Mouse (Mus musculus) B cell, adult 2 months (primary cell): Measurements from ENCODE around the gene Rreb1.
"Not testable (repeated sequence)": the region's sequence is repeated elsewhere in the genome, so short reads cannot be mapped to it uniquely, and the experiment has no call there.

Experiments used
- DNase-seq, 2 experiments: peaks; one replicate each; pipeline ENCODE4 v3.0.0; 2022

The Rreb1 gene

GRCm38 (mm10) chr13:37827996-37828579 lies 49.9 kb downstream of the Rreb1 start:
- DNase-seq, result no peak

GRCm38 (mm10) chr13:37828928-37829327 lies 50.7 kb downstream of the Rreb1 start:
- DNase-seq, result no peak

- DNase-seq, result no peak
Measured at GRCm38 (mm10) chr13:37830256-37830655, 52.1 kb downstream of the Rreb1 start.

- peak in 1 of 2 experiments; percentile 28 for DNase-seq
Measured at GRCm38 (mm10) chr13:37830874-37831311, 52.7 kb downstream of the Rreb1 start.

- DNase-seq, result no peak
Measured at GRCm38 (mm10) chr13:37832481-37832880, 54.3 kb downstream of the Rreb1 start.

GRCm38 (mm10) chr13:37833500-37833899 lies 55.3 kb downstream of the Rreb1 start:
- peak; percentile 60 to 63 for DNase-seq

- no peak for DNase-seq
Measured at GRCm38 (mm10) chr13:37835296-37835695, 57.1 kb downstream of the Rreb1 start.

GRCm38 (mm10) chr13:37835811-37836210 lies 57.6 kb downstream of the Rreb1 start:
- not testable (repeated sequence) for DNase-seq

GRCm38 (mm10) chr13:37837372-37837771 lies 59.2 kb downstream of the Rreb1 start:
- DNase-seq, result no peak

DNA sequence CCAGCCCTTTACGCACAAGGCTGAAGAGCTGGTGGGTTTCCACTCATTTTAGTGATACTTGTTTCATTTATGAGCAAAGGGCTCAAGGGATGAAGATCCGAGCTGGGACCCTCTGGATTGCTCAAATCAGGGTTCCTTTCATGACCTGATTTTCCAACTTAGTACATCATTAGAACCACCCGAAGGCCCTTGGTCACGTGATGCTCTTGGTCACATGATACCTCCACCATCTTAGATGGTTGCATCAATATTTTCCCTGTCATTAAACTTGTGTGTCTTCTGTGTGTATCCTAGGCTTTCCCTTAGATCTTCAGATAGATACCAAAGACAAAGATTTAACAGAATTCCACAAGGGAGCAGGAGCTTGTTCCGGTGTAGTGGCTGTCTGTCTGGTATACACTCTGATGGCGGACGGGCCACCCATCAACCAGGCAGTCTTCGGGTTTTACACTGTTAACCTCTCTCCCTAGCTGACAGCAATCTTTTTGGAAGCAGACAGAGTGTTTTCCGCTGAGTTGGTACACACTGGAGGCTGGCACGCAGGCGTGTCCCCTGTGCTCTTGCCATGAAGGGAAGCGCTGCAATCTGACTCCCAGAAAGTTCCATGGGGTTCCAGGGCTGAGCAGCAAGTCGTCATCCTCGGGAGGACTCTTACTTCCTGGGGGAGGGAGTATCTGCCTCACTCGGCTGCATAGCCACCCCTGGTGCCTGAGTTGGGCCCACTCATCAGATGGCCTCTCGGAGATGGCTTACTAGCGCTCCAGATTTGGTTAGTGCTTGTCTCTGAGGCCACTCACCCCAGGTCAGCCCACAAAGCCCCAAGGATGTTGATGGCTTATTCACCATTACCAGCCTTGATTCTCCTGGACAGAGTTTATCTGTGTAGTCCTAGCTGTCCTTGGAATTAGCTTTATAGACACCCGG lies 60.3 kb downstream of the Rreb1 start:
- DNase-seq, result no peak

GRCm38 (mm10) chr13:37843241-37843640 lies 65.0 kb downstream of the Rreb1 start:
- no peak for DNase-seq

GRCm38 (mm10) chr13:37843844-37844243 lies 65.6 kb downstream of the Rreb1 start:
- peak; percentile 54 to 64 for DNase-seq

- no peak for DNase-seq
Measured at GRCm38 (mm10) chr13:37845156-37845555, 67.0 kb downstream of the Rreb1 start.

- no peak for DNase-seq
Measured at GRCm38 (mm10) chr13:37845641-37846040, 67.4 kb downstream of the Rreb1 start.

GRCm38 (mm10) chr13:37846507-37846906 lies 68.3 kb downstream of the Rreb1 start:
- no peak for DNase-seq

- no peak for DNase-seq
Measured at GRCm38 (mm10) chr13:37846962-37847570, 68.9 kb downstream of the Rreb1 start.

DNA sequence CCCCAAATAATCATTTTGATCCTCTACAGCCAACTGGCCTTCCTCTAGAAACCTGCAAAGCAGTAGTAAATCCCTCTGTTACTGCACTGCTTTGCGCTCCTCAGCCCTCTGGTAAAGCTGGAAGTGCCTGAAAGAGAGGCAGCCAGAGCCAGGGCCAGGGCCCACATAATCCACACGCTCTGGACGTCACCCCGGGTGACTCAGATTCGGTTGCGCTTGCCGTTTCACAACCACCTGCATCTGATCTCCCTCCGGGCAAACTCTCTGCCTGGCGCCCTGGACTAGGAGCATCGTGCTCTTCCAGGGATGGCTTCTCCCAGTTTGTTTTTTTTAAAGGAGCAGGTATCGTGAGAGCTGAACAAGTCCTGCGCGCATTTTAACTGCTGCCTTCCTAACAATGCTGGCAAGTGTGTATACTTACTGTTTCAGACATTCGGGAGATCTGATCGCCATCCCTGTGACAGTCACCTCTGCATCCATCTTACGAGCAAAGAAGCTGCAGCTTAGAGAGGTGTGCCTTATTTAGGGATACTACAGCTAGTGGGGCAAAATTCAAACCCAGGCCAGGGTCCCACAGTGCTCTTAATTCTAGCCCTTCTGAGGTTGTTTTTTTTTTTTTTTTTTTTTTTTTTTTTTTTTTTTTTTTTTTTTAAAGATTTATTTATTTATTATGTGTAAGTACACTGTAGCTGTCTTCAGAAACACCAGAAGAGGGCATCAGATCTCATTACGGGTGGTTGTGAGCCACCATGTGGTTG lies 69.6 kb downstream of the Rreb1 start:
- no peak for DNase-seq

DNA sequence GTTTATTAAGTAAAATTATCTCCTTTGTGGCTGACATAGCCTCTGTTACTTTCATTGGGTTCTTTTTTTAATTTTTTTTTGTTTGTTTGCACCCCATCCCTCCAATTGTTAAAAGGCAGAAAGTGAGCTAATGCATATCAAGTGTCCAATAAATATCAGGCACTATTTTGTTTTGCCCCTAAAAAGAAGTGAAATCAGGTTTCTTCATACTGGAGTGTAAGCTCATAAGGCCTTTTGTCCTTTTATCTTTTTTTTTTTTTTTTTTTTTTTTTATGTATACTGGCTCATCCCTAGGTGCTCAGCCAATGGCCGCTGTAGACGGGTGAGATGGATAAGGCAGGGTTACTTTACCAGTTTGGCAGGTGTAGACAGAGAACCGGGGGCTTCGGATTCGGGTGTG lies 70.2 kb downstream of the Rreb1 start:
- no peak for DNase-seq

DNA sequence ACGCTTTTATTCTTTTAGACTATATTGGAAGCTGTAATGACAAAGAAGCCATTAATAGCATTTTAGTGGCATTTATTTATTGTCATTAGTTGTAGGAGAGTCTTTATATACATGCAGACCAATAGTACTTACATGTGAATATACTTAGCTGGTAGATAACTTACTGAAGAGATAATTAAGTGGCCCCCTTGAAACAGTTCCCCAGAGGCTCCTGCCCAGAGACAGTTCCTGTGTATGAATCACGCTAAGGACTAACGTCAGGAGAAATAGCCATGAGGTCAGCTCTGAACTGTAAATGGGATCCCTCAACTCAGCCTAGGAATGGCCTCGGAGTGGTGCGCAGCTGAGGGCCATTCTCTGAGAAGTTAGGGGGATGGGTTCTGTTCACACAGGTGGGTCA lies 73.4 kb downstream of the Rreb1 start:
- DNase-seq, result no peak

GRCm38 (mm10) chr13:37852850-37853249 lies 74.7 kb downstream of the Rreb1 start:
- peak in 1 of 2 experiments; percentile 20 for DNase-seq

GRCm38 (mm10) chr13:37853441-37853840 lies 75.2 kb downstream of the Rreb1 start:
- peak in 1 of 2 experiments; percentile 49 for DNase-seq

GRCm38 (mm10) chr13:37854031-37854431 lies 75.8 kb downstream of the Rreb1 start:
- DNase-seq, result peak; percentile 65 to 66
